Mouse (Mus musculus) brain, adult 10 weeks (tissue): ENCODE results near the gene Gm5798. TPM values are rescaled to one million over a fixed set of nuclear protein-coding genes. Genes with fewer than 3 reads are reported as not detected.

Experiments
- polyA plus RNA-seq: library from polyadenylated mRNA; stranded (reverse); fragments of 350-450 nt; fragmentation: Illumina TruSeq; extraction: RNeasy Lipid Tissue Mini Kit (QIAGEN cat#74804); gene quantifications from one replicate; pipeline ENCODE4 v1.2.3, GENCODE M21; 2015; ENCODE audit warnings: low read depth, low replicate concordance

The Gm5798 gene
- polyA plus RNA-seq = not detected

DNA sequence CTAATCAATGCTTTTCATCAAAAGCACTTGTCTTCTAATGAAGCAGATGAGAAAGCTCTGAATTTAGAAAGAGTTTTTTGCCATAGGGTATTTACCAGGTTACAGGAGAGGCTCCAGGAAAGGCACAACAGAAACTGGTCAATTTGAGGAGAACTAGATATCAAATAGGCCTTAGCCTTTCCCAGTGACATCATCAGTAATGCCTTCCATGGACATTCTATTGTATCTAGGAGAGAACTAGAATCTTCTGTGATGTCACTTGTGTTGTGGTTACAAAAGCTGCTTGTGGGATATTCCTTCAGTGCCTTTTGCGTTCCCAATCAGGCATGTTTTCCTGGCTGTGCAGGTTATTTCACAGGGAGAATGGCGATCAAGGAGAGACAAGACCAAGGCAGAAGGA lies at the start of gene Gm5798:
Gm5798 (plus strand) TSS at position 301 of the 400 bp plus-strand sequence.

DNA sequence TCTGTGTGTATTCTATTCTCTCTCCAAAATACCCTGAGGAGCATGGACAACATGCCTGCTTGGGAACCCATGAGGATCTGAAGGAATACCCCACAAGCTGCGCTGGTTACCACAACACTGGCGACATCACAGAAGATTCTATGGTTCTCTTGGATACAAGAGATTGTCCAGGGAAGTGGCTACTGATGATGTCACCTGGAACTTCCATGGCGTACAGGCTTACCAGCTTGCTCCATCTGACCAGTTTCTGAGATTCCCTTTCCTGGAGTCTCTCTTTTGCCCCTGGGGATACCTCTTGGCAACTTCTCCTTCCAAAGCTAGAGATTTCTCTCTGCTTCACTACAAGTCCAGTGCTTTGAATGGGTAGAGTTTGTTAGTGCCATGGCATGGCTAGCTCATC lies 37.9 kb downstream of the Gm5798 start, which contains the start of gene Gm7945:
Gm7945 (minus strand) TSS at position 101 of the 400 bp plus-strand sequence.

Other genes with a start within 250 kb of the Gm5798 start
- gene Mat1a, start 243.6 kb upstream of the Gm5798 start, polyA plus RNA-seq = 0.27 TPM
- gene Sftpa1, start 216.8 kb upstream of the Gm5798 start, polyA plus RNA-seq = not detected
- not detected for gene Mbl1, start 197.2 kb upstream of the Gm5798 start, polyA plus RNA-seq
- gene Sftpd, start 163.5 kb upstream of the Gm5798 start, polyA plus RNA-seq = not detected
- gene Gm2832, start 69.8 kb upstream of the Gm5798 start, polyA plus RNA-seq = not detected
- not detected for gene Gm7945, start 37.8 kb downstream of the Gm5798 start, polyA plus RNA-seq
- not detected for gene Gm6482, start 59.7 kb downstream of the Gm5798 start, polyA plus RNA-seq
- not detected for gene Gm7954, start 104.9 kb downstream of the Gm5798 start, polyA plus RNA-seq
- not detected for gene Gm3486, start 140.9 kb downstream of the Gm5798 start, polyA plus RNA-seq
- gene Gm7970, start 207.0 kb downstream of the Gm5798 start, polyA plus RNA-seq = not detected
- not detected for gene 1700049E17Rik2, start 224.6 kb downstream of the Gm5798 start, polyA plus RNA-seq